Mouse (Mus musculus): Measurements from ENCODE around the gene Tmcc2. TPM values are rescaled to one million over a fixed set of nuclear protein-coding genes. Genes with fewer than 3 reads are reported as not detected.
A peak's percentile ranks its signal among the peaks of the same experiment; 100 is the strongest.

Gene Tmcc2
- polyA plus RNA-seq, 1 experiment from 2014 or later: 20.7 TPM

GRCm38 (mm10) chr1:132422912-132423696 lies 32.0 kb upstream of the Tmcc2 start:
- H3K9me3 ChIP-seq (ENCODE audit: control insufficient read depth, low read length): no peaks in the 10 kb centered on the region
- H3K4me3 ChIP-seq (ENCODE audit: low read depth, low read length): no peak overlapping the region
- no peaks in the 10 kb centered on the region for H3K27me3 ChIP-seq (ENCODE audit: control insufficient read depth, insufficient read depth, low read length)
- H3K36me3 ChIP-seq (ENCODE audit: control insufficient read depth, insufficient read depth, low read length): no peaks in the 10 kb centered on the region
- ATAC-seq (ENCODE audit: low read depth): no peak
- peaks cover 9% of the 10 kb centered on the region for H3K4me1 ChIP-seq (ENCODE audit: control insufficient read depth, insufficient read depth, low read length)
- H3K27ac ChIP-seq (ENCODE audit: low read depth, low read length): no peak overlapping the region
- H3K4me2 ChIP-seq (ENCODE audit: low read depth, low read length): no peak overlapping the region
- no peak overlapping the region for H3K9ac ChIP-seq (replicated peaks; ENCODE audit: low read depth, low read length)
- WGBS: 91% methylated on average over 5 of the region's 5 CpGs

- Histone ChIP-seq H3K9me3 (ENCODE audit: control insufficient read depth, low read length) (no peaks in the 10 kb centered on the region), H3K4me3 (ENCODE audit: low read depth, low read length) (no peak overlapping the region), H3K27me3 (ENCODE audit: control insufficient read depth, insufficient read depth, low read length) (no peaks in the 10 kb centered on the region), H3K4me1 (ENCODE audit: control insufficient read depth, insufficient read depth, low read length) (peaks cover 9% of the 10 kb centered on the region), H3K27ac (ENCODE audit: low read depth, low read length) (no peak overlapping the region), H3K36me3 (ENCODE audit: control insufficient read depth, insufficient read depth, low read length) (no peaks in the 10 kb centered on the region), H3K9ac (replicated peaks; ENCODE audit: low read depth, low read length) (no peak overlapping the region), H3K4me2 (ENCODE audit: low read depth, low read length) (no peak overlapping the region)
- 93% methylated on average over 7 of the region's 7 CpGs for WGBS
- no peak for ATAC-seq (ENCODE audit: low read depth)
Measured at GRCm38 (mm10) chr1:132420662-132421061, 29.6 kb upstream of the Tmcc2 start.

GRCm38 (mm10) chr1:132420206-132420605 lies 29.1 kb upstream of the Tmcc2 start:
- H3K27me3 ChIP-seq (ENCODE audit: control insufficient read depth, insufficient read depth, low read length): no peaks in the 10 kb centered on the region
- H3K4me2 ChIP-seq (ENCODE audit: low read depth, low read length): no peak overlapping the region
- H3K4me1 ChIP-seq (ENCODE audit: control insufficient read depth, insufficient read depth, low read length): peaks cover 9% of the 10 kb centered on the region
- no peak for ATAC-seq (ENCODE audit: low read depth)
- H3K36me3 ChIP-seq (ENCODE audit: control insufficient read depth, insufficient read depth, low read length): no peaks in the 10 kb centered on the region
- H3K27ac ChIP-seq (ENCODE audit: low read depth, low read length): no peak overlapping the region
- 79% methylated on average over 2 of the region's 2 CpGs for WGBS
- no peaks in the 10 kb centered on the region for H3K9me3 ChIP-seq (ENCODE audit: control insufficient read depth, low read length)
- no peak overlapping the region for H3K4me3 ChIP-seq (ENCODE audit: low read depth, low read length)
- no peak overlapping the region for H3K9ac ChIP-seq (replicated peaks; ENCODE audit: low read depth, low read length)

GRCm38 (mm10) chr1:132417319-132418251 lies 26.5 kb upstream of the Tmcc2 start, which contains the start of gene Dstyk:
Dstyk (plus strand) TSS chr1:132417555.
- H3K4me2 ChIP-seq (ENCODE audit: low read depth, low read length): peak within 1 kb of the TSS; percentile 76
- H3K9me3 ChIP-seq (ENCODE audit: control insufficient read depth, low read length): no peaks in the 10 kb centered on the region
- H3K27me3 ChIP-seq (ENCODE audit: control insufficient read depth, insufficient read depth, low read length): no peaks in the 10 kb centered on the region
- peak within 1 kb of the TSS; percentile 90 for H3K27ac ChIP-seq (ENCODE audit: low read depth, low read length)
- H3K4me1 ChIP-seq (ENCODE audit: control insufficient read depth, insufficient read depth, low read length): peaks cover 9% of the 10 kb centered on the region
- H3K36me3 ChIP-seq (ENCODE audit: control insufficient read depth, insufficient read depth, low read length): no peaks in the 10 kb centered on the region
- WGBS: under 1% methylated on average over 76 of the region's 85 CpGs
- peak within 1 kb of the TSS; percentile 69 for H3K4me3 ChIP-seq (ENCODE audit: low read depth, low read length)
- peak within 1 kb of the TSS; percentile 75 for H3K9ac ChIP-seq (replicated peaks; ENCODE audit: low read depth, low read length)
- ATAC-seq (ENCODE audit: low read depth): peak; percentile 98

- 20% methylated on average over 6 of the region's 6 CpGs for WGBS
- peak overlapping the region; percentile 75 for H3K9ac ChIP-seq (replicated peaks; ENCODE audit: low read depth, low read length)
- H3K27me3 ChIP-seq (ENCODE audit: control insufficient read depth, insufficient read depth, low read length): no peaks in the 10 kb centered on the region
- peaks cover 9% of the 10 kb centered on the region for H3K4me1 ChIP-seq (ENCODE audit: control insufficient read depth, insufficient read depth, low read length)
- no peak for ATAC-seq (ENCODE audit: low read depth)
- peak overlapping the region; percentile 90 for H3K27ac ChIP-seq (ENCODE audit: low read depth, low read length)
- peak overlapping the region; percentile 69 for H3K4me3 ChIP-seq (ENCODE audit: low read depth, low read length)
- peak overlapping the region; percentile 76 for H3K4me2 ChIP-seq (ENCODE audit: low read depth, low read length)
- no peaks in the 10 kb centered on the region for H3K9me3 ChIP-seq (ENCODE audit: control insufficient read depth, low read length)
- H3K36me3 ChIP-seq (ENCODE audit: control insufficient read depth, insufficient read depth, low read length): no peaks in the 10 kb centered on the region
Measured at GRCm38 (mm10) chr1:132416943-132417290, 25.8 kb upstream of the Tmcc2 start.

GRCm38 (mm10) chr1:132416244-132416942 lies 25.3 kb upstream of the Tmcc2 start:
- no peak overlapping the region for H3K4me2 ChIP-seq (ENCODE audit: low read depth, low read length)

GRCm38 (mm10) chr1:132410657-132411056 lies 19.6 kb upstream of the Tmcc2 start:
- no peak overlapping the region for H3K27ac ChIP-seq (ENCODE audit: low read depth, low read length)
- no peaks in the 10 kb centered on the region for H3K4me1 ChIP-seq (ENCODE audit: control insufficient read depth, insufficient read depth, low read length)
- ATAC-seq (ENCODE audit: low read depth): no peak
- no peaks in the 10 kb centered on the region for H3K9me3 ChIP-seq (ENCODE audit: control insufficient read depth, low read length)
- 97% methylated on average over 3 of the region's 3 CpGs for WGBS
- no peak overlapping the region for H3K9ac ChIP-seq (replicated peaks; ENCODE audit: low read depth, low read length)
- no peak overlapping the region for H3K4me3 ChIP-seq (ENCODE audit: low read depth, low read length)
- H3K27me3 ChIP-seq (ENCODE audit: control insufficient read depth, insufficient read depth, low read length): no peaks in the 10 kb centered on the region
- no peak overlapping the region for H3K4me2 ChIP-seq (ENCODE audit: low read depth, low read length)
- no peaks in the 10 kb centered on the region for H3K36me3 ChIP-seq (ENCODE audit: control insufficient read depth, insufficient read depth, low read length)

More at GRCm38 (mm10) chr1:132416244-132416942, 25.3 kb upstream of the Tmcc2 start:
- H3K27ac ChIP-seq (ENCODE audit: low read depth, low read length): no peak overlapping the region
- H3K9me3 ChIP-seq (ENCODE audit: control insufficient read depth, low read length): no peaks in the 10 kb centered on the region
- no peak overlapping the region for H3K4me3 ChIP-seq (ENCODE audit: low read depth, low read length)
- no peak overlapping the region for H3K9ac ChIP-seq (replicated peaks; ENCODE audit: low read depth, low read length)
- 87% methylated on average over 8 of the region's 8 CpGs for WGBS
- H3K4me1 ChIP-seq (ENCODE audit: control insufficient read depth, insufficient read depth, low read length): peaks cover 9% of the 10 kb centered on the region
- H3K27me3 ChIP-seq (ENCODE audit: control insufficient read depth, insufficient read depth, low read length): no peaks in the 10 kb centered on the region
- no peaks in the 10 kb centered on the region for H3K36me3 ChIP-seq (ENCODE audit: control insufficient read depth, insufficient read depth, low read length)
- ATAC-seq (ENCODE audit: low read depth): no peak

GRCm38 (mm10) chr1:132401843-132402242 lies 10.8 kb upstream of the Tmcc2 start:
- H3K9ac ChIP-seq (replicated peaks; ENCODE audit: low read depth, low read length): no peak overlapping the region
- H3K4me3 ChIP-seq (ENCODE audit: low read depth, low read length): no peak overlapping the region
- no peak overlapping the region for H3K4me2 ChIP-seq (ENCODE audit: low read depth, low read length)
- no peaks in the 10 kb centered on the region for H3K9me3 ChIP-seq (ENCODE audit: control insufficient read depth, low read length)
- ATAC-seq (ENCODE audit: low read depth): no peak
- 97% methylated on average over 1 of the region's 1 CpGs for WGBS
- no peaks in the 10 kb centered on the region for H3K4me1 ChIP-seq (ENCODE audit: control insufficient read depth, insufficient read depth, low read length)
- H3K27me3 ChIP-seq (ENCODE audit: control insufficient read depth, insufficient read depth, low read length): no peaks in the 10 kb centered on the region; the same call in 1 of the 2 replicates
- H3K36me3 ChIP-seq (ENCODE audit: control insufficient read depth, insufficient read depth, low read length): no peaks in the 10 kb centered on the region
- H3K27ac ChIP-seq (ENCODE audit: low read depth, low read length): no peak overlapping the region
